ENCODE assay signal across 9 mouse cellular contexts in the genomic region with DNA sequence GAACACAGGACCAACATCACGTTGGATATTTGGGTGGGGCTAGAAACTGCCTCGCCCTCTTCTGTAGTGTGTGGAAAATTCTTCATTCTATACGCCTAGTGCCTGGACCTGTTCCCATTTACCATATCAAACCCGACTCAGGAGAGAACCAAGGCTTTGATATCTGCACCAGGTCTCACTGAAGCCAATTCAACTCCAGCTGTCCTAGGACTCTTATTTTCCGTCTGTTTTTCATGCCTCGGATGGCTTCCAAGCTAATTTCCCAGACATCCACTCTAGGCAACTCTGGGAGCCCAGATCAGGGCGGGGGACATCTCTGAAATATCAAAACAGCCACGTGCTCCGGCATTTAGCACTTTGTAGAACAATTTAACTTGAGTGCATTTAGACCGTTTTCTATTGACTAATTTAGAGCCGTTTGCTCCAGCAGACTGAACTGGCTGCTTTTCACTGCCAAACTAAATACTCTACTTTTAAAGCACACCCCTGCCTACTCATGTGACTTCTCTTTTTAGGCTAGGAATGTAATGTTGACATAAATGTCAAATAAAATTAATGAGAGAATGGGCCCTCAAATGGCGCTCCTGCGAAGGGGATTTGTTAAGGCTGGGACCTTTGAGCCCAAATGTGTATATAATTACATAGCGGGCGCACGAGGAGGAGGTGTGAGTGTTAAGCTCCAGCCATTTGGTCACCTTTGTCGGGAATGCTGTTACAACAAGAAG. TPM values are rescaled to one million over a fixed set of nuclear protein-coding genes. Genes with fewer than 3 reads are reported as not detected.
DNase-seq lines count a peak whose midpoint lies in the region; ATAC-seq lines count a peak whose summit lies in the region.
"Had no signal": no experiment of that assay in that cellular context is flagged by ENCODE, and none has a peak within 500 bp of the region (broad histone marks: within the 10 kb centered on the region; RNA-seq: fewer than 3 reads in every experiment).

No protein-coding gene starts in this region.

- H3K4me1 ChIP-seq in midbrain, embryonic 10.5 days, result peaks cover 43% of the 10 kb centered on the region
- H3K4me1 ChIP-seq in midbrain, embryonic 13.5 days (replicated peaks), result peaks cover 19% of the 10 kb centered on the region
- H3K4me1 ChIP-seq in heart, embryonic 13.5 days, result peaks cover 49% of the 10 kb centered on the region
- peaks cover 55% of the 10 kb centered on the region for H3K4me1 ChIP-seq in limb, embryonic 10.5 days
- peaks cover 21% of the 10 kb centered on the region for H3K4me1 ChIP-seq in stomach, embryonic 15.5 days

- 86% methylated on average over 17 of the region's 17 CpGs for WGBS in midbrain, embryonic 10.5 days
- 78% methylated on average over 17 of the region's 17 CpGs for WGBS in midbrain, embryonic 13.5 days
- 53% methylated on average over 17 of the region's 17 CpGs for WGBS in heart, embryonic 13.5 days
- WGBS in limb, embryonic 10.5 days, result 27% methylated on average over 17 of the region's 17 CpGs
- 19% methylated on average over 17 of the region's 17 CpGs for WGBS in stomach, embryonic 15.5 days

- no peak overlapping the region for H3K9ac ChIP-seq in midbrain, embryonic 13.5 days (replicated peaks)
- no peak overlapping the region for H3K9ac ChIP-seq in heart, embryonic 13.5 days
- no peak overlapping the region for H3K9ac ChIP-seq in stomach, embryonic 15.5 days

- no peak overlapping the region for H3K4me2 ChIP-seq in midbrain, embryonic 13.5 days (replicated peaks)
- H3K4me2 ChIP-seq in heart, embryonic 13.5 days, result peak overlapping the region; percentile 32; the same call in 1 of the 2 replicates
- peak overlapping the region; percentile 31 for H3K4me2 ChIP-seq in stomach, embryonic 15.5 days

- no peak overlapping the region for H3K4me3 ChIP-seq in midbrain, embryonic 10.5 days
- no peak overlapping the region for H3K4me3 ChIP-seq in midbrain, embryonic 13.5 days (replicated peaks)
- no peak overlapping the region for H3K4me3 ChIP-seq in heart, embryonic 13.5 days
- 0 out of 2 replicates have a peak overlapping the region, but pooled peaks have one; percentile 10 for H3K4me3 ChIP-seq in limb, embryonic 10.5 days
- no peak overlapping the region for H3K4me3 ChIP-seq in stomach, embryonic 15.5 days (replicated peaks)

- no peak for ATAC-seq in midbrain, embryonic 13.5 days
- no peak for ATAC-seq in heart, embryonic 13.5 days (ENCODE audit: extremely low read depth, insufficient number of reproducible peaks, low FRiP score, low TSS enrichment)
- ATAC-seq in stomach, embryonic 15.5 days (ENCODE audit: insufficient read depth, low FRiP score, low read depth), result peak; percentile 67

- no peak for DNase-seq in midbrain, embryonic 10.5 days (ENCODE audit: low spot score)
- peak; percentile 54 for DNase-seq in limb, embryonic 10.5 days (ENCODE audit: low spot score)
- no peak for DNase-seq in cerebellum, postnatal 14 days
- DNase-seq in spleen, adult 18-20 months, result no peak
- no peak for DNase-seq in cerebellum, adult 11 months
- DNase-seq: liver had no signal

- H3K27me3 ChIP-seq in midbrain, embryonic 10.5 days (ENCODE audit: low read depth, poor library complexity, severe bottlenecking), result no peaks in the 10 kb centered on the region
- no peaks in the 10 kb centered on the region for H3K27me3 ChIP-seq in midbrain, embryonic 13.5 days
- H3K27me3 ChIP-seq in heart, embryonic 13.5 days (replicated peaks), result no peaks in the 10 kb centered on the region
- H3K27me3 ChIP-seq in limb, embryonic 10.5 days (ENCODE audit: low read depth, poor library complexity, severe bottlenecking), result no peaks in the 10 kb centered on the region
- H3K27me3 ChIP-seq in stomach, embryonic 15.5 days (replicated peaks), result 0 out of 2 replicates have a peak, but pooled peaks cover 3% of the 10 kb centered on the region

- H3K27ac ChIP-seq in midbrain, embryonic 10.5 days (replicated peaks), result 0 out of 2 replicates have a peak overlapping the region, but pooled peaks have one; percentile 14
- H3K27ac ChIP-seq in midbrain, embryonic 13.5 days, result no peak overlapping the region
- peak overlapping the region; percentile 64 for H3K27ac ChIP-seq in heart, embryonic 13.5 days (replicated peaks)
- peak overlapping the region; percentile 76 for H3K27ac ChIP-seq in limb, embryonic 10.5 days
- H3K27ac ChIP-seq in stomach, embryonic 15.5 days, result peak overlapping the region; percentile 62

- H3K9me3 ChIP-seq in midbrain, embryonic 10.5 days (replicated peaks), result peaks cover 7% of the 10 kb centered on the region; the same call in 1 of the 2 replicates
- H3K9me3 ChIP-seq in midbrain, embryonic 13.5 days, result no peaks in the 10 kb centered on the region
- H3K9me3 ChIP-seq in heart, embryonic 13.5 days, result no peaks in the 10 kb centered on the region
- H3K9me3 ChIP-seq in limb, embryonic 10.5 days (replicated peaks), result no peaks in the 10 kb centered on the region
- H3K9me3 ChIP-seq in stomach, embryonic 15.5 days, result no peaks in the 10 kb centered on the region

- H3K36me3 ChIP-seq in midbrain, embryonic 10.5 days, result peaks cover 16% of the 10 kb centered on the region
- H3K36me3 ChIP-seq in midbrain, embryonic 13.5 days, result peaks cover 12% of the 10 kb centered on the region; the same call in 1 of the 2 replicates
- peaks cover 13% of the 10 kb centered on the region for H3K36me3 ChIP-seq in heart, embryonic 13.5 days
- H3K36me3 ChIP-seq in limb, embryonic 10.5 days, result peaks cover 16% of the 10 kb centered on the region
- no peaks in the 10 kb centered on the region for H3K36me3 ChIP-seq in stomach, embryonic 15.5 days

RNA-seq across cellular contexts. Expression of a gene that starts 33.5 kb away (rescaled TPM):
- polyA plus RNA-seq in midbrain, embryonic 10.5 days (2016; fragmentation: Nextera tagmentation; extraction: Ambion mirVana), result 51.8 and 63.1 TPM in 2 replicates
- polyA plus RNA-seq in midbrain, embryonic 13.5 days (2015; fragmentation: Nextera tagmentation; extraction: Ambion mirVana), result 70.1 and 83.7 TPM in 2 replicates
- polyA plus RNA-seq in heart, embryonic 13.5 days (2015; fragmentation: Nextera tagmentation; extraction: Ambion mirVana), result 51.9 and 58.9 TPM in 2 replicates
- 57.6 and 68.8 TPM in 2 replicates for polyA plus RNA-seq in limb, embryonic 10.5 days (2016; fragmentation: Nextera tagmentation; extraction: Ambion mirVana)
- polyA plus RNA-seq in stomach, embryonic 15.5 days (2015; fragmentation: Nextera tagmentation; extraction: Ambion mirVana), result 58.0 and 69.1 TPM in 2 replicates
